Mouse (Mus musculus): ENCODE measurements around the gene Tbata.

DNA sequence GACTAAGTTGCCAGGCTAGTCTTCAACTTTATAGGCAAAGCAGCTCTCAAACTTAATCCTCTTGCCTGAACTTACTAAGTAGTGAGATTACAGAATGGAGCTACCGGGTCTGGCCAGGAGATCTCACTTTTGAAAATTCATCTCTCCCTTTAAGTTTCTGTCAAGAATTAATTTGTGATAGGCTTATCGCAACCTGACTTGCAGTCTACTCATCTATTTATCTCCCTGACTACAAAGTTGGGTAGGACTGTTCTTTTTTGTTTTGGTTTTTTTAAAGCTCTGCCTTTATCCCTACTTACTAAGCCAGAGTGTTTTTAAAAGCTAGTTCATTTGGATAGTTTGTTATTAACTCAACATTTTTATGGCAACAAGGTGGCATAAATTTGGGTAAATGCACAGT lies 47.3 kb upstream of the Tbata start:
- TF ChIP-seq CTCF (conservative IDR thresholded peaks at IDR 0.05; ENCODE audit: insufficient read depth, insufficient read length, low read depth, low read length) (no peak), POLR2A (IDR thresholded peaks at IDR 0.05; ENCODE audit: low read depth, low read length) (no peak)
